Mouse (Mus musculus): ENCODE measurements around the gene Met. TPM values are rescaled to one million over a fixed set of nuclear protein-coding genes. Genes with fewer than 3 reads are reported as not detected.
A peak's percentile ranks its signal among the peaks of the same experiment; 100 is the strongest.

Met gene
- total and polyA plus RNA-seq, 2 experiments from 2014 or later = 0.46 to 3.2 TPM

GRCm38 (mm10) chr6:17546341-17546740, 82.7 kb downstream of the Met start:
- DNase-seq (ENCODE audit: low spot score) = no peak

GRCm38 (mm10) chr6:17546825-17547224, 83.2 kb downstream of the Met start:
- no peaks in the 10 kb centered on the region for H3K4me1 ChIP-seq (ENCODE audit: insufficient read depth, low read length)
- H3K9ac ChIP-seq (replicated peaks; ENCODE audit: low read length, poor library complexity, severe bottlenecking) = no peak overlapping the region
- no peak overlapping the region for H3K27ac ChIP-seq (ENCODE audit: low read depth, low read length)
- no peak for DNase-seq (ENCODE audit: low spot score)
- H3K36me3 ChIP-seq (ENCODE audit: insufficient read depth, low read length) = no peaks in the 10 kb centered on the region
- H3K4me2 ChIP-seq (ENCODE audit: low read depth, low read length, poor library complexity, severe bottlenecking) = no peak overlapping the region
- no peaks in the 10 kb centered on the region for H3K27me3 ChIP-seq (ENCODE audit: insufficient read depth, low read length)
- no peak for TF ChIP-seq CTCF (IDR thresholded peaks at IDR 0.05)
- no peak overlapping the region for H3K4me3 ChIP-seq (ENCODE audit: low read depth, low read length)
- WGBS = 47% methylated on average over 5 of the region's 5 CpGs
- H3K9me3 ChIP-seq (ENCODE audit: low read length) = no peaks in the 10 kb centered on the region
- no peak for ATAC-seq (ENCODE audit: low FRiP score)

More at GRCm38 (mm10) chr6:17546341-17546740, 82.7 kb downstream of the Met start:
- no peak overlapping the region for H3K27ac ChIP-seq (ENCODE audit: low read depth, low read length)
- no peak overlapping the region for H3K4me2 ChIP-seq (ENCODE audit: low read depth, low read length, poor library complexity, severe bottlenecking)
- H3K36me3 ChIP-seq (ENCODE audit: insufficient read depth, low read length) = no peaks in the 10 kb centered on the region
- 61% methylated on average over 9 of the region's 9 CpGs for WGBS
- no peaks in the 10 kb centered on the region for H3K9me3 ChIP-seq (ENCODE audit: low read length)
- H3K9ac ChIP-seq (replicated peaks; ENCODE audit: low read length, poor library complexity, severe bottlenecking) = no peak overlapping the region
- no peaks in the 10 kb centered on the region for H3K27me3 ChIP-seq (ENCODE audit: insufficient read depth, low read length)
- TF ChIP-seq CTCF (IDR thresholded peaks at IDR 0.05) = no peak
- no peaks in the 10 kb centered on the region for H3K4me1 ChIP-seq (ENCODE audit: insufficient read depth, low read length)
- ATAC-seq (ENCODE audit: low FRiP score) = no peak
- no peak overlapping the region for H3K4me3 ChIP-seq (ENCODE audit: low read depth, low read length)

- ATAC-seq (ENCODE audit: low FRiP score) (no peak), DNase-seq (ENCODE audit: low spot score) (peak; percentile 47)
- Histone ChIP-seq H3K36me3 (ENCODE audit: insufficient read depth, low read length) (no peaks in the 10 kb centered on the region), H3K9ac (replicated peaks; ENCODE audit: low read length, poor library complexity, severe bottlenecking) (no peak overlapping the region), H3K4me3 (ENCODE audit: low read depth, low read length) (no peak overlapping the region), H3K27me3 (ENCODE audit: insufficient read depth, low read length) (no peaks in the 10 kb centered on the region), H3K4me1 (ENCODE audit: insufficient read depth, low read length) (no peaks in the 10 kb centered on the region), H3K9me3 (ENCODE audit: low read length) (no peaks in the 10 kb centered on the region), H3K4me2 (ENCODE audit: low read depth, low read length, poor library complexity, severe bottlenecking) (no peak overlapping the region), H3K27ac (ENCODE audit: low read depth, low read length) (no peak overlapping the region)
- TF ChIP-seq CTCF (IDR thresholded peaks at IDR 0.05) = no peak
- 87% methylated on average over 4 of the region's 4 CpGs for WGBS
Observed at GRCm38 (mm10) chr6:17548786-17549185, 85.2 kb downstream of the Met start.

GRCm38 (mm10) chr6:17549645-17550044, 86.0 kb downstream of the Met start:
- Histone ChIP-seq H3K36me3 (ENCODE audit: insufficient read depth, low read length) (no peaks in the 10 kb centered on the region), H3K9me3 (ENCODE audit: low read length) (no peaks in the 10 kb centered on the region), H3K4me1 (ENCODE audit: insufficient read depth, low read length) (no peaks in the 10 kb centered on the region), H3K27me3 (ENCODE audit: insufficient read depth, low read length) (no peaks in the 10 kb centered on the region), H3K27ac (ENCODE audit: low read depth, low read length) (no peak overlapping the region), H3K9ac (replicated peaks; ENCODE audit: low read length, poor library complexity, severe bottlenecking) (no peak overlapping the region), H3K4me2 (ENCODE audit: low read depth, low read length, poor library complexity, severe bottlenecking) (no peak overlapping the region), H3K4me3 (ENCODE audit: low read depth, low read length) (no peak overlapping the region)
- ATAC-seq (ENCODE audit: low FRiP score) = no peak
- no peak for DNase-seq (ENCODE audit: low spot score)
- 87% methylated on average over 3 of the region's 3 CpGs for WGBS
- no peak for TF ChIP-seq CTCF (IDR thresholded peaks at IDR 0.05)

- ATAC-seq (ENCODE audit: low FRiP score) = no peak
- H3K4me3 ChIP-seq (ENCODE audit: low read depth, low read length) = no peak overlapping the region
Observed at GRCm38 (mm10) chr6:17554263-17554662, 90.7 kb downstream of the Met start.

GRCm38 (mm10) chr6:17554757-17555156, 91.2 kb downstream of the Met start:
- Histone ChIP-seq H3K4me2 (ENCODE audit: low read depth, low read length, poor library complexity, severe bottlenecking) (no peak overlapping the region), H3K4me3 (ENCODE audit: low read depth, low read length) (no peak overlapping the region), H3K4me1 (ENCODE audit: insufficient read depth, low read length) (no peaks in the 10 kb centered on the region), H3K36me3 (ENCODE audit: insufficient read depth, low read length) (no peaks in the 10 kb centered on the region), H3K9ac (replicated peaks; ENCODE audit: low read length, poor library complexity, severe bottlenecking) (no peak overlapping the region), H3K27me3 (ENCODE audit: insufficient read depth, low read length) (no peaks in the 10 kb centered on the region), H3K9me3 (ENCODE audit: low read length) (no peaks in the 10 kb centered on the region), H3K27ac (ENCODE audit: low read depth, low read length) (no peak overlapping the region)
- WGBS = 24% methylated on average over 3 of the region's 3 CpGs
- TF ChIP-seq CTCF (IDR thresholded peaks at IDR 0.05) = no peak
- peak; percentile 58 for DNase-seq (ENCODE audit: low spot score)
- no peak for ATAC-seq (ENCODE audit: low FRiP score)

More at GRCm38 (mm10) chr6:17554263-17554662, 90.7 kb downstream of the Met start:
- 84% methylated on average over 7 of the region's 7 CpGs for WGBS
- no peak overlapping the region for H3K27ac ChIP-seq (ENCODE audit: low read depth, low read length)
- no peaks in the 10 kb centered on the region for H3K36me3 ChIP-seq (ENCODE audit: insufficient read depth, low read length)
- no peaks in the 10 kb centered on the region for H3K4me1 ChIP-seq (ENCODE audit: insufficient read depth, low read length)
- no peaks in the 10 kb centered on the region for H3K9me3 ChIP-seq (ENCODE audit: low read length)
- no peak overlapping the region for H3K9ac ChIP-seq (replicated peaks; ENCODE audit: low read length, poor library complexity, severe bottlenecking)
- no peak for TF ChIP-seq CTCF (IDR thresholded peaks at IDR 0.05)
- H3K4me2 ChIP-seq (ENCODE audit: low read depth, low read length, poor library complexity, severe bottlenecking) = no peak overlapping the region
- no peak for DNase-seq (ENCODE audit: low spot score)
- no peaks in the 10 kb centered on the region for H3K27me3 ChIP-seq (ENCODE audit: insufficient read depth, low read length)
